Mouse (Mus musculus): ENCODE results near the gene Taar7a.

Taar7a gene

GRCm38 (mm10) chr10:23993381-23993780 lies at the start of gene Taar7a:
Gene Taar7a, minus strand, starts transcription at chr10:23993481.
- no peak for DNase-seq (ENCODE audit: low spot score in 2 of 2)

DNA sequence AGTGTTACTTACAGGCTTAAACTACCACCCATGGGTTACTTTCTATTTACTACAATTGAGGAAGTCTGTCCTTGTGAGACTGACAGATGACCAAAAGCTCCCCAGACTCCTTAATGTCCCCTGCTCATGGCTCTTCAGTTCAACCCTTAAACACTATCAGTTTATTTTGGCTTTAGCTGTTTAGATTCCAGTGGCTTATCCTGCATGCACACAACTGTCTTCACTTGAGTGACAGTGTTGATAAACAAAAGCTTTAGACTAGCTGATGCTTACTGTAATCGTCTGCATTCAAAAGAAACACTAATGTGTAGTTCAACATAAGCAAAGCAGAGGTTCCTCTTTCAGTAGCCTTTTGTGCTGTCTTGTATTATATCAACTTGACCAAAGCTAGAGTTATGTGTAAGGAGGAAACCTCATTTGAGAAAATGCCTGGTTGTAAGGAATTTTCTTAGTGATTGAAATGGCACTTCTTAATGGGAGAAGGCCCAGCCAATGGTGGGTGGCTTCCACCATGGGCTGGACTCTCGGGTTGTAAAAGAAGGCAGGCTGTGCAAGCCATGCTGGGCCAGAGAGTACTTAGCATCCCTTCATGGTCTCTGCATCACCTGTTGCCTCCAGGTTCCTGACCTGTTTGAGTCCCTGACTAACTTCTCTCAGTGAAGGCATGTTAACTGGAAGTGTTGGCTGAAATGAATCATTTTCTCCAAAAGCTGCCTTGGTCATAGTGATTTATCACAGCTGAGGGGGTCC lies 47.0 kb upstream of the Taar7a start:
- DNase-seq (ENCODE audit: low spot score in 2 of 2), result no peak

- no peak for DNase-seq (ENCODE audit: low spot score in 2 of 2)
Measured at GRCm38 (mm10) chr10:24037314-24037713, 44.0 kb upstream of the Taar7a start, which contains the start of gene Taar7e. Gene Taar7e, plus strand, starts transcription at chr10:24037614.

- DNase-seq (ENCODE audit: low spot score in 2 of 2), result no peak
Measured at GRCm38 (mm10) chr10:24031347-24031746, 38.1 kb upstream of the Taar7a start.

DNA sequence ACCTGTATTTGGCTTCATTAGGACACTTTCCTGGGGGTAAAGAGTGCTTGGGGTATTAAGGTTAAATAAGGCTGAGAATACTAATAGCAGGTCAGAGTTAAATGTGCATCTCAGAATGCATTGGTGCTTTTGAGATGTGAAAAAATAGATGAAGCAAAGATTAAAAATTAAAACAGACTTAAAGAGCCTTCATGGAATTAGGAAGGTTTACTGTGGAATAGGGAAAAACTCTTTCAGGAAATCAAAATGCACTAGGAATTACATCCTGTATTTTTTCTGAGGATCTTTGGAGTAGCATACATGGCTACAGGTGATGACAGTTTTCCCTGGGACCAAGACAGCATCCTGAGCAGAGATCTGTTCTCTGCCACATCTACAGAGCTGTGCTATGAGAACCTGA lies 33.6 kb upstream of the Taar7a start, which contains the start of gene Taar7d:
Gene Taar7d (plus strand): TSS at position 301 of the 400 bp plus-strand sequence.
- no peak for DNase-seq (ENCODE audit: low spot score in 2 of 2)

DNA sequence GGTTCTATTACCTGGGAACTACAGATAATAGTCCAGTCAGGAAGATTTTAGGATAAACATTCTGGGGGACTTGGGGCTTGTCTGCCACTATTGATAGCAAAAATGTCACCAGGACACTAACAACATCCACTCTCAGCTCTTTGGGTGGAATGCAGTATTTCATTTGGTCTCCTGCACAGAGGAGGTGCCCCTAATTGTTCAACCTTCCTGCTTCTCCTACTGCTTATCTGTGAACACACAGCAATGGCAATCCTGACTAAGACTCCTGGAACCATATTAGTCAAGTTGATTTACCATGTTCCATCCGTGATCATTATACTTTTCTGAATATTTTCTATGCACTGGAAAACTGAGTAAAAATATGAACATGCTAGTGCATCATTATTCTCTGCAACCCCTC lies 14.9 kb upstream of the Taar7a start:
- no peak for DNase-seq (ENCODE audit: low spot score in 2 of 2)

GRCm38 (mm10) chr10:24007034-24007433 lies 13.8 kb upstream of the Taar7a start:
- DNase-seq (ENCODE audit: low spot score in 2 of 2), result no peak

- DNase-seq (ENCODE audit: low spot score in 2 of 2), result no peak
Measured at GRCm38 (mm10) chr10:24006442-24006841, 13.2 kb upstream of the Taar7a start.

- no peak for DNase-seq (ENCODE audit: low spot score in 2 of 2)
Measured at GRCm38 (mm10) chr10:23999639-24000038, 6.4 kb upstream of the Taar7a start, which contains the start of gene Taar7b. Gene Taar7b, plus strand, starts transcription at chr10:23999939.

GRCm38 (mm10) chr10:23986419-23986818 lies 6.9 kb downstream of the Taar7a start:
- no peak for DNase-seq (ENCODE audit: low spot score in 2 of 2)

DNA sequence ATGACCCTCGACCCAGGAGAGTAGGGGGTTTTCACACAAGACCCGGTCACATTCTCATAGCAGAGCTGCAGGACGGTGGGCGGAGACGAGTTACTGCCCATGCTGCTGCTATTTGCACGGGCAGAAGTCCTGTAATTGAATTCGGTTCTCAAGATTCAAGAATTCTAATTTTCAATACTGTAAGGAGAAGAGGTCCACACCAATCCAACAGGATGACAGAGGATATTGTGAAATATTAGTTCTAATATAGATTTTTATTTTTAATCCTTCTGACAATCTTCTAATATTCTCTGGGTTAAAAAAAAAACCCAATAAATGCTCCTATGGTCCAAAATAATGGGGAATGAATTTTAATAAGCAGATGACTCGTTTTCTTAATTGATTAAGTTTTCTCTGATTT lies 7.7 kb downstream of the Taar7a start, which contains the start of gene Taar6:
Gene Taar6 (minus strand): TSS at position 101 of the 400 bp plus-strand sequence.
- no peak for DNase-seq (ENCODE audit: low spot score in 2 of 2)

GRCm38 (mm10) chr10:23978901-23979705 lies 14.2 kb downstream of the Taar7a start:
- DNase-seq (ENCODE audit: low spot score in 2 of 2), result peak; percentile 32 to 53

DNA sequence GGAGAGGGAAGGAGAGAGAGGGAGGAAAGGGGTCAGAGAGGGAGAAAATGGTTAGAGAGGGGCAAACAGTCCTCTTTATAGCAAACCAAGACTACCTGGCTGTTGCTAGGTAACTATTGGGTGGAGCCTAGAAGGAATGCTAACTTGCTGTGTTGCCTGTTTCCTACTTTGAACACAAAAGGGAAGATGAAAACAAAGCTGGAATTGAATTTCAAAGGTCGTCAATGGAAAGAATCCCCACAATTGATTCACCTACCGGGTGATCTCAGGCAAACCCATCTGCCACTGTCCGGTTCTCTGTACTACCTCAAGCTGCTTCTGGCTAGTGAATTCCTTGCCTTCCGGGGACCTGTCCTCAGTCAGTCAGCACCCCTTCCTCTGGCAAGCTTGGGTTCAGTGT lies 15.3 kb downstream of the Taar7a start:
- DNase-seq (ENCODE audit: low spot score in 2 of 2), result no peak

DNA sequence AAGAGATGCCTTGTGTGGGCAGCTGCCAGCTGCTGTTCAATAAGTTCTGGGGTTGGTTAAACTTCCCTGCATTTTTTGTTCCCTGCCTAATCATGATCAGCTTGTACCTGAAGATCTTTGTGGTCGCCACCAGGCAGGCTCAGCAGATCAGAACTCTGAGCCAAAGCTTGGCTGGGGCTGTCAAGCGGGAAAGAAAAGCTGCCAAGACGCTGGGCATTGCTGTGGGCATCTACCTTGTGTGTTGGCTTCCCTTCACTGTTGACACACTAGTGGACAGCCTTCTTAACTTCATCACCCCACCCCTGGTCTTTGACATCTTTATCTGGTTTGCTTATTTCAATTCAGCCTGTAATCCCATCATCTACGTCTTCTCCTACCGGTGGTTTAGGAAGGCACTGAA lies 22.0 kb downstream of the Taar7a start:
- no peak for DNase-seq (ENCODE audit: low spot score in 2 of 2)

DNA sequence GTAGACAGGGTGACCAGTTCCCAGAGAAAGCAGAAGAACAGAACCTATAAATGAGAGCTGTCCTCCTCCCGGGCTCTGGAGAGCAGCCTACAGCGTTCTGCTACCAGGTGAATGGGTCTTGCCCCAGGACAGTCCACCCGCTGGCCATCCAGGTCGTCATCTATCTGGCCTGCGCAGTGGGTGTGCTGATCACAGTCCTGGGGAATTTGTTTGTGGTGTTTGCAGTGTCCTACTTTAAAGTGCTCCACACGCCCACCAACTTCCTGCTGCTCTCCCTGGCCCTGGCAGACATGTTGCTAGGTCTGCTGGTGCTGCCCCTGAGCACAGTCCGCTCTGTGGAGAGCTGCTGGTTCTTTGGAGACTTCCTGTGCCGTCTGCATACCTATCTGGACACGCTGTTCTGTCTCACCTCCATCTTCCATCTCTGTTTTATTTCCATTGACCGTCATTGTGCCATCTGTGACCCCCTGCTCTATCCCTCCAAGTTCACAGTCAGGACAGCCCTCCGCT lies 22.6 kb downstream of the Taar7a start, which contains the start of gene Taar5:
Gene Taar5 (plus strand): TSS at position 51 of the 510 bp plus-strand sequence.
- DNase-seq (ENCODE audit: low spot score in 2 of 2), result no peak

DNA sequence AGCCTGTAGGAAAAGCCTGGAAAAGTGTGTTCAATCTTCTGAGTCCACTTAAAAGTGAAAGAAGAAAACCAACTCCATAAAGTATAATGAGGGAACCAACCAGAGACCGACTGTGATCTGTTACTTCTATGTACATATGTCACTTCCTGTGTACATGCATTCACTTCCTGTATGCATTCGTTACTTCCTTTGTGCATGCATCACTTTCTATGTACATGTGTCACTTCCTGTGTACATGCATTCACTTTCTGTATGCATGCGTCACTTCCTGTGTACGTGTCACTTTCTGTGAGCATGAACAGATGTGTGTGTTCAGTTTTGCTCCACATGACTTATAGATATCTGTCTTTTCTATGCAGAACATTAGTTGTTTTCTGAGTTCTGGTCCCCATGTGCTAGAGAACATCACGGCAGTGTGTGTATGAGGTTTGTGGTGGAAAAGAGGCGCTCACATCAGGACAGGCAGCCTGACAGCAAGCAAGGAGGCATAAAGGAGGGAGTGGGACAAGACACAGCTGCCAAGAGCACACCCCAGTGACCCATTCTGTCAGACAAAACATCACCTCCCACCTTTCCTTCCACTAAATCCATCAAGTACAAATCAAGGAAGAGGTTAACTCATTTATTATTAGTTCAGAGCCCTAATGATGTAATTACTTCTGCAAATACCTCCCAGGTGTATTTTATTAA lies 28.2 kb downstream of the Taar7a start:
- DNase-seq (ENCODE audit: low spot score in 2 of 2), result no peak

DNA sequence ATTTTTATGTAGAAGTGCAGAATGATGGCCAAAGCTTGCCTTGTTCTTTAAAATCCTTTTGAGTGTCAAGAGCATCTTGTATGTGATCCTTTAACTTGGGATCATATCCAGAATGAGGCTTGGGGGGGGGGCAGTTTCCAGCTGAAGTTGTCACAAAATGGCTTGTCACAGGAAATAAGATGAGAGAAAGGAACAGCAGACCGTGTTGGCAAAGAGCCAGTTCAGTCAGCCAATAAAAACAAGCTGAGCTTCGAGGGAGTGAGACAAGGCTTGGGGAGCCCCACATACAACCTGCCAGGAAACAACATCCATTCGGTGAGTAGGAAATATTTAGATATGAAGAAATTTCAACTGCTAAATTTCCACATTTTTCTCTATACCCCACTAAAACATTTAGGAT lies 29.8 kb downstream of the Taar7a start:
- DNase-seq (ENCODE audit: low spot score in 2 of 2), result no peak

GRCm38 (mm10) chr10:23960444-23960915 lies 32.8 kb downstream of the Taar7a start, which contains the start of gene Taar4:
Gene Taar4, plus strand, starts transcription at chr10:23960494.
- no peak for DNase-seq (ENCODE audit: low spot score in 2 of 2)

GRCm38 (mm10) chr10:23959071-23959470 lies 34.2 kb downstream of the Taar7a start:
- no peak for DNase-seq (ENCODE audit: low spot score in 2 of 2)

- no peak for DNase-seq (ENCODE audit: low spot score in 2 of 2)
Measured at GRCm38 (mm10) chr10:23951714-23952113, 41.6 kb downstream of the Taar7a start.

DNA sequence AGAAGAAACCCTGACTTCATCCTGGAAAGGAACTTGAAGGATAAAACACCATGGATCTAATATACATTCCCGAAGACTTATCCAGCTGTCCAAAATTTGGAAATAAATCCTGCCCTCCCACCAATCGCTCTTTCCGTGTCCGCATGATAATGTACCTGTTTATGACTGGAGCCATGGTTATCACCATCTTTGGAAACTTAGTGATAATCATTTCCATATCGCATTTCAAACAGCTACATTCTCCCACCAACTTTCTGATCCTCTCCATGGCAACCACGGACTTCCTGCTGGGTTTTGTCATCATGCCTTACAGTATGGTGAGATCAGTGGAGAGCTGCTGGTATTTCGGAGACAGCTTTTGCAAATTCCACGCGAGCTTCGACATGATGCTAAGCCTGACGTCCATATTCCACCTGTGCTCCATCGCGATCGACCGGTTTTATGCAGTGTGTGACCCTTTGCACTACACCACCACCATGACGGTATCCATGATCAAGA lies 43.7 kb downstream of the Taar7a start, which contains the start of gene Taar3:
Gene Taar3 (plus strand): TSS at position 51 of the 498 bp plus-strand sequence.
- DNase-seq (ENCODE audit: low spot score in 2 of 2), result no peak
